13 mouse cellular contexts compared by ENCODE assay signal in the genomic region with DNA sequence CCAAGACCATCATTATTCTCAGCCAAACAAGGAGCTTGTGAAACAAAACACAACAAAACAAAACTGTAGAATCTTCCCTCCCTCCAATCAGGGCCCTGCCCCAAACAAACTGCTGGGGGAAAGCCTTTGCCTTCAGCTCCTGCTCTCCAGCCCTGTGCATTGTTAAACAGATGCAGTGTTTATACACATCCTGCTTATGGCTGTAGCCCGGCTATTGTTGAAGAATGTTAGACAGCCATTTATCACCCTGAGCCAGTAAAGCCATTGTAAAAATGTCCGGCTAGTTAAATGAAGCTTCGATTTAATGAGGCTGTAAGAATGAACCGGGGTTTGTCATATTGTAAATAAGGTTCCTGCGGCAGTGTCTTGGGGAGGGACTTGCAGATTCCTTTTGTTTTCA.
DNase-seq lines count a peak whose midpoint lies in the region; ATAC-seq and TF ChIP-seq lines count a peak whose summit lies in the region.
"Had no signal": no experiment of that assay in that cellular context is flagged by ENCODE, and none has a peak within 500 bp of the region (broad histone marks: within the 10 kb centered on the region; RNA-seq: fewer than 3 reads in every experiment).

No protein-coding gene starts in this region.

- no peak for TF ChIP-seq CTCF in intestine, postnatal 0 days (IDR thresholded peaks at IDR 0.05; ENCODE audit: low read depth)

- WGBS in intestine, embryonic 16.5 days = 10% methylated on average over 5 of the region's 5 CpGs
- 10% methylated on average over 5 of the region's 5 CpGs for WGBS in intestine, postnatal 0 days
- 5% methylated on average over 5 of the region's 5 CpGs for WGBS in limb, embryonic 10.5 days

- no peaks in the 10 kb centered on the region for H3K9me3 ChIP-seq in intestine, embryonic 16.5 days (ENCODE audit: control insufficient read depth, low read length)
- H3K9me3 ChIP-seq in intestine, postnatal 0 days (ENCODE audit: control insufficient read depth) = no peaks in the 10 kb centered on the region
- H3K9me3 ChIP-seq in limb, embryonic 10.5 days (replicated peaks) = no peaks in the 10 kb centered on the region

- H3K27me3 ChIP-seq in intestine, embryonic 16.5 days (replicated peaks; ENCODE audit: control insufficient read depth, insufficient read depth, low read length) = no peaks in the 10 kb centered on the region
- no peaks in the 10 kb centered on the region for H3K27me3 ChIP-seq in intestine, postnatal 0 days (replicated peaks; ENCODE audit: control insufficient read depth, insufficient read depth, low read length)
- H3K27me3 ChIP-seq in limb, embryonic 10.5 days (ENCODE audit: low read depth, poor library complexity, severe bottlenecking) = no peaks in the 10 kb centered on the region
- H3K27me3 ChIP-seq: Patski had no signal

- H3K4me1 ChIP-seq in intestine, embryonic 16.5 days (ENCODE audit: control insufficient read depth, insufficient read depth, low read length) = no peaks in the 10 kb centered on the region
- H3K4me1 ChIP-seq in intestine, postnatal 0 days (replicated peaks; ENCODE audit: control insufficient read depth, insufficient read depth, low read length) = no peaks in the 10 kb centered on the region
- peaks cover 29% of the 10 kb centered on the region for H3K4me1 ChIP-seq in limb, embryonic 10.5 days

- H3K4me2 ChIP-seq in intestine, embryonic 16.5 days (ENCODE audit: low read depth, low read length) = no peak overlapping the region
- no peak overlapping the region for H3K4me2 ChIP-seq in intestine, postnatal 0 days (replicated peaks; ENCODE audit: low read depth)

- H3K27ac ChIP-seq in intestine, embryonic 16.5 days (ENCODE audit: low read length) = no peak overlapping the region
- H3K27ac ChIP-seq in intestine, postnatal 0 days (ENCODE audit: low read depth, low read length) = no peak overlapping the region
- peak overlapping the region; percentile 73 for H3K27ac ChIP-seq in limb, embryonic 10.5 days

- peak; percentile 75 for DNase-seq in embryo, embryonic 10.5 days (ENCODE audit: low spot score)
- DNase-seq in limb, embryonic 10.5 days (ENCODE audit: low spot score) = peak; percentile 29
- DNase-seq in neural tube, embryonic 10.5 days (ENCODE audit: extremely low spot score, low spot score) = peak; percentile 32
- no peak for DNase-seq in right cerebral cortex, postnatal 14 days
- DNase-seq in left cerebral cortex, adult 18-20 months (ENCODE audit: low spot score in 2 of 2) = no peak
- DNase-seq in gastrocnemius, adult 8-10 months (ENCODE audit: low spot score in 2 of 2) = no peak
- DNase-seq: B cell, adult 2 months; cerebellum, adult 8-10 months; heart, postnatal 10 days; kidney, postnatal 4 days had no signal

- no peak overlapping the region for H3K9ac ChIP-seq in intestine, embryonic 16.5 days (ENCODE audit: low read depth, low read length)
- no peak overlapping the region for H3K9ac ChIP-seq in intestine, postnatal 0 days (ENCODE audit: low read depth, low read length)

- no peak overlapping the region for H3K4me3 ChIP-seq in intestine, embryonic 16.5 days (ENCODE audit: low read length)
- no peak overlapping the region for H3K4me3 ChIP-seq in intestine, postnatal 0 days (ENCODE audit: low read depth, low read length)
- no peak overlapping the region for H3K4me3 ChIP-seq in limb, embryonic 10.5 days

- peak; percentile 60; the same call in 1 of the 2 replicates for ATAC-seq in intestine, embryonic 16.5 days
- ATAC-seq in intestine, postnatal 0 days = no peak
- ATAC-seq: Patski had no signal

- H3K36me3 ChIP-seq in intestine, embryonic 16.5 days (ENCODE audit: control insufficient read depth, insufficient read depth, low read length) = no peaks in the 10 kb centered on the region
- H3K36me3 ChIP-seq in intestine, postnatal 0 days (ENCODE audit: control insufficient read depth, insufficient read depth) = no peaks in the 10 kb centered on the region
- H3K36me3 ChIP-seq in limb, embryonic 10.5 days = 0 out of 2 replicates have a peak, but pooled peaks cover 4% of the 10 kb centered on the region

Comparison
In these comparisons a context has a peak if more than half of its experiments do, and no peak if none do; other contexts are left out.
1. DNase-seq: peak in embryo, embryonic 10.5 days (single experiment), limb, embryonic 10.5 days (single experiment) and neural tube, embryonic 10.5 days (single experiment); none in right cerebral cortex, postnatal 14 days (single experiment), left cerebral cortex, adult 18-20 months (0 of 2) and gastrocnemius, adult 8-10 months (0 of 2).